Mouse (Mus musculus) bone marrow, adult 2 months (tissue): Measurements from ENCODE around the gene Tprn.
A peak's percentile ranks its signal among the peaks of the same experiment; 100 is the strongest.

Source experiments
- CTCF ChIP-seq: fragments of 200-500 bp; IDR thresholded peaks from 2 replicates; pipeline ENCODE4 v1.5.1; 2011; ENCODE audit warnings: low read length, control low read depth; ENCODE audit not compliant: control insufficient read depth, insufficient read depth
- POLR2A ChIP-seq: fragments of 200-500 bp; IDR thresholded peaks from 2 replicates; pipeline ENCODE4 v1.6.1; 2011; ENCODE audit warnings: low read depth, mild to moderate bottlenecking, control low read depth, low read length, borderline replicate concordance; ENCODE audit not compliant: control insufficient read depth

GRCm38 (mm10) chr2:25304657-25305541, 42.5 kb downstream of the Tprn start:
- TF ChIP-seq CTCF (no peak), POLR2A (0 out of 2 replicates have a peak, but pooled peaks have one; percentile 12)
